Mouse (Mus musculus) cerebellum, postnatal 10 days (tissue): ENCODE measurements around the gene Kirrel3.

Source experiments
- DNase-seq, 2 experiments: peaks; one replicate each; pipeline ENCODE4 v3.0.0; 2021; ENCODE audit warnings: mixed read lengths in 2 of 2

The Kirrel3 gene

GRCm38 (mm10) chr9:34958183-34958830, 472.6 kb downstream of the Kirrel3 start:
- DNase-seq, result peak; percentile 86 to 88

- no peak for DNase-seq
Measured at GRCm38 (mm10) chr9:34960736-34961135, 475.0 kb downstream of the Kirrel3 start.

- DNase-seq, result no peak
Measured at GRCm38 (mm10) chr9:34961171-34961570, 475.5 kb downstream of the Kirrel3 start.

GRCm38 (mm10) chr9:34962251-34962650, 476.6 kb downstream of the Kirrel3 start:
- peak in 1 of 2 experiments; percentile 64 for DNase-seq

- DNase-seq, result peak; percentile 88 to 92
Measured at GRCm38 (mm10) chr9:34963593-34963992, 477.9 kb downstream of the Kirrel3 start.

GRCm38 (mm10) chr9:34964172-34965040, 478.7 kb downstream of the Kirrel3 start:
- DNase-seq, result no peak

- DNase-seq, result peak in 1 of 2 experiments; percentile 43
Measured at GRCm38 (mm10) chr9:34965041-34965415, 479.3 kb downstream of the Kirrel3 start.

- no peak for DNase-seq
Measured at GRCm38 (mm10) chr9:34967772-34968171, 482.1 kb downstream of the Kirrel3 start.

- DNase-seq, result no peak
Measured at GRCm38 (mm10) chr9:34969881-34970490, 484.3 kb downstream of the Kirrel3 start.

GRCm38 (mm10) chr9:34974326-34974725, 488.6 kb downstream of the Kirrel3 start:
- DNase-seq, result no peak

GRCm38 (mm10) chr9:34975245-34975644, 489.6 kb downstream of the Kirrel3 start:
- DNase-seq, result peak in 1 of 2 experiments; percentile 36

GRCm38 (mm10) chr9:34976596-34977462, 491.1 kb downstream of the Kirrel3 start:
- peak; percentile 46 to 56 for DNase-seq

GRCm38 (mm10) chr9:34977700-34978099, 492.0 kb downstream of the Kirrel3 start:
- peak in 1 of 2 experiments; percentile 13 for DNase-seq

GRCm38 (mm10) chr9:34978229-34978628, 492.5 kb downstream of the Kirrel3 start:
- DNase-seq, result no peak

- DNase-seq, result peak in 1 of 2 experiments; percentile 63
Measured at GRCm38 (mm10) chr9:34980516-34981265, 495.0 kb downstream of the Kirrel3 start.

GRCm38 (mm10) chr9:34983513-34984462, 498.1 kb downstream of the Kirrel3 start:
- DNase-seq, result peak; percentile 61 to 70

GRCm38 (mm10) chr9:34986156-34986555, 500.5 kb downstream of the Kirrel3 start:
- DNase-seq, result peak; percentile 75 to 82

- no peak for DNase-seq
Measured at GRCm38 (mm10) chr9:34987422-34988148, 501.9 kb downstream of the Kirrel3 start.

- peak in 1 of 2 experiments; percentile 47 for DNase-seq
Measured at GRCm38 (mm10) chr9:34988683-34989082, 503.0 kb downstream of the Kirrel3 start.

- DNase-seq, result no peak
Measured at GRCm38 (mm10) chr9:34992201-34992600, 506.5 kb downstream of the Kirrel3 start.
